Mouse (Mus musculus): Measurements from ENCODE around the gene Anapc10.

GRCm38 (mm10) chr8:79723308-79723707, 11.7 kb downstream of the Anapc10 start:
- TF ChIP-seq CTCF (IDR thresholded peaks at IDR 0.05; ENCODE audit: extremely low read depth, insufficient read depth, insufficient read length, insufficient replicate concordance) (no peak), POLR2A (IDR thresholded peaks at IDR 0.05; ENCODE audit: low read depth, low read length) (no peak)

Measured in spleen, adult 2 months (tissue).